Mouse (Mus musculus): ENCODE measurements around the gene Txk. TPM values are rescaled to one million over a fixed set of nuclear protein-coding genes. Genes with fewer than 3 reads are reported as not detected.
A peak's percentile ranks its signal among the peaks of the same experiment; 100 is the strongest.

Txk gene
- polyA plus RNA-seq, 1 experiment from 2014 or later = 0.39 TPM

DNA sequence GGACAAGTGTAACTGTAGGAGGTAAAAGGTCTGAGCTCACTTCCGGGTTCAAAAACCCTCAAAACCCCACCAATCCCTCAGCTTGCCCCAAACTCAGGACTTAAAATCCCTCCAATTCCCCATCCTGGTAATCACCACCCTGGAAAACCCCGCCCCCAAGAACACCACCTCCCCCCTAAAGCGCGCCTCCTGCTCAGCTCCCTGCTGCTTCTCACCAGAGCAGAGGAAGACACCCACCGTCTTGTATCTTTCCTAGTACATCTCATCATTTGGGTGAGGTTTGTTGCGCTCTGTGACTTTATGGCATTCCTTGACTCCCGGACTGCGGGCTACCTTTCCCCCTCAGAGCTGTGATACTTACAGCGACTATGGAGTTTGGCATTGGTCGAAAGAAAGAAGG, 45.9 kb downstream of the Txk start:
- H3K27me3 ChIP-seq (replicated peaks) = no peaks in the 10 kb centered on the region
- ATAC-seq = no peak
- H3K9me3 ChIP-seq = no peaks in the 10 kb centered on the region
- H3K4me3 ChIP-seq (replicated peaks) = no peak overlapping the region
- no peaks in the 10 kb centered on the region for H3K36me3 ChIP-seq
- no peak overlapping the region for H3K27ac ChIP-seq
- H3K4me1 ChIP-seq (replicated peaks) = no peaks in the 10 kb centered on the region
- no peak overlapping the region for H3K4me2 ChIP-seq (replicated peaks)
- H3K9ac ChIP-seq = no peak overlapping the region
- WGBS = 68% methylated on average over 10 of the region's 10 CpGs

DNA sequence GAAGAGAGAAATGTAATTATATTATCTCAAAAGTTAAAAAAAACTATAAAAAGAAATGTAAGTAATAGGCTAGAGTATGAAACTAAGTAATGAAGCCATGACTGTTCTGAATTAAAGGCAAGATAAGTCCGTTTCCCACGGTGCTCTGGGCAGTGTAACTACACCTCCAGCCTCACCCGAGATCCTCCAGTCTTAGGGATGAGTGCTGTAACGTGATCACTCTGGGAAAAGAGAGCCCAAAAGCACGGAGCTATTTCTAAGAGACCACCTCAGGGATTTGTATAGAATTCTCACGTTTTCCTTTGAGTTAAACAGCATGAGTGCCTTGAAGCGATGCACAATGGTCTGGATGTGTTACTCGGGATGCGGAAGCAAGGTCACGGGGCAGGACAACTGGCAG, 46.5 kb downstream of the Txk start:
- no peaks in the 10 kb centered on the region for H3K36me3 ChIP-seq
- 61% methylated on average over 10 of the region's 10 CpGs for WGBS
- H3K4me3 ChIP-seq (replicated peaks) = no peak overlapping the region
- no peaks in the 10 kb centered on the region for H3K4me1 ChIP-seq (replicated peaks)
- H3K27me3 ChIP-seq (replicated peaks) = no peaks in the 10 kb centered on the region
- ATAC-seq = no peak
- no peak overlapping the region for H3K27ac ChIP-seq
- no peak overlapping the region for H3K9ac ChIP-seq
- H3K4me2 ChIP-seq (replicated peaks) = no peak overlapping the region
- H3K9me3 ChIP-seq = no peaks in the 10 kb centered on the region

DNA sequence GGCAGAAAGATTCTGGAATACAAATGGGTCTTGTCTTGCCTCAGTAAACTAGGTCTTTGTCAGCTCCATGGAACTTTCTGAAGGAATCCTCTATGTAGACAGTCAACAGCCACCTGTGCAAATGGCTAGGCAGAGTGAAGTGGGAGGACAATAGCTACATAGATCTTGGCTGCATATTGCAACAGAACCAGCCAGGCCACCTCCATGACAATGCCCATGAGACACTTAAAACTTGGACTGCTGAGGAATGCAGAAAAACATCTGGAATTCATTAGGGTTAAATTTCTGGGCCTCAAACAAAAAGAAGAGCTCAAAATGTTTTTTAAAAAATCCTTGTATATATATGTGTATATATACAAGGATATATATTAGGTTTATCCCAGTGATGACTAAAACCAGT, 50.4 kb downstream of the Txk start:
- Histone ChIP-seq H3K27ac (no peak overlapping the region), H3K36me3 (no peaks in the 10 kb centered on the region), H3K9me3 (no peaks in the 10 kb centered on the region), H3K4me2 (replicated peaks) (no peak overlapping the region), H3K27me3 (replicated peaks) (no peaks in the 10 kb centered on the region), H3K4me1 (replicated peaks) (no peaks in the 10 kb centered on the region), H3K4me3 (replicated peaks) (no peak overlapping the region), H3K9ac (no peak overlapping the region)
- no peak for ATAC-seq

DNA sequence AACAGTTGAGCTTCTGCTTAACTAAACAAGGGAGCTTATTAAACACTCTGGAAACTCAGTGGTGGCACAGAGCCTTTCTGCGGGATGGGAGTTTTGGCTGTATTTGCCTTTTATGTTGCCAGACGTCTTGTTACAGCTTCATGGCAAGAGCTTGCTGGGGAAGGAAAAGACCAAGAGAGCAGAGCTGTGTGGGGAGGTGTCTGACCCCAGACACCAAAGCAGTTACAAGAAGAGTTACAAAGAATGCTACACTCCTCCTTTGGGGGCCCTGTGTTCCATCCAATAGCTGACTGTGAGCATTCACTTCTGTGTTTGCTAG, 53.1 kb downstream of the Txk start:
- Histone ChIP-seq H3K4me3 (replicated peaks) (no peak overlapping the region), H3K9me3 (no peaks in the 10 kb centered on the region), H3K36me3 (no peaks in the 10 kb centered on the region), H3K27ac (no peak overlapping the region), H3K9ac (no peak overlapping the region), H3K4me2 (replicated peaks) (no peak overlapping the region), H3K27me3 (replicated peaks) (no peaks in the 10 kb centered on the region), H3K4me1 (replicated peaks) (no peaks in the 10 kb centered on the region)
- 31% methylated on average over 2 of the region's 2 CpGs for WGBS
- ATAC-seq = no peak

DNA sequence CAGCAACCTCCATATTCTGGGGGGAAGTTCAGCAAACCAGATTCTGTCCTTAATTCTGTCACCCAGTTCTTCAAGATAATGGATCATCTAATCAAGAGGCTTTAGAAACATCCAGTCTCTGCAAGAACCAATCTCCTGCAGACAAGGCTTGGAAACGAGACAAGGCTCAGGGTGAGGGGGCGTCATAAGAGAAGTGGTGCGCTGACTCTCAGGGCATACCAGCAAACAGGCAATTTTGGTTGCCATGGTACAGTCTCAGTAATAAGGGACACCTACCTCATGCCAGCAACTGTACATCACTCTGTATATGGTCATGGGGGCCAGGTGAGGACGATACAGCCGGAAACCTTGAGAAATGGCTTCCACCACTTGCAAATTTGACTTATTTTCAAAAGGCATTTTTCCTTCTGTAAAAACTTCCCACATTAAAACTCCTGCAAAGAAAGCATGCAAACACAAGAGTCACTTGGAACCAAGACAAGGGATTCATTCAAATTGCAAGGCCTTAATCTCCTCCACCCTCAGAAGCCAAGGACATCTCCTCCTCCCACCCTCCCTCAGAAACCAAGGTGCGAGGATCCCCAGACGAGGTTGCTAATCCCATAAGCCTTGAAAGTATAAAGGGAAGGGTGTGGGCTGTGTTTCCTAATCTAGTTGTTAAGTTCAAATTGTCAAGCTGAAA, 53.6 kb downstream of the Txk start:
- Histone ChIP-seq H3K27ac (no peak overlapping the region), H3K4me1 (replicated peaks) (no peaks in the 10 kb centered on the region), H3K4me2 (replicated peaks) (no peak overlapping the region), H3K9ac (no peak overlapping the region), H3K36me3 (no peaks in the 10 kb centered on the region), H3K9me3 (no peaks in the 10 kb centered on the region), H3K27me3 (replicated peaks) (no peaks in the 10 kb centered on the region), H3K4me3 (replicated peaks) (no peak overlapping the region)
- 67% methylated on average over 7 of the region's 7 CpGs for WGBS
- no peak for ATAC-seq

DNA sequence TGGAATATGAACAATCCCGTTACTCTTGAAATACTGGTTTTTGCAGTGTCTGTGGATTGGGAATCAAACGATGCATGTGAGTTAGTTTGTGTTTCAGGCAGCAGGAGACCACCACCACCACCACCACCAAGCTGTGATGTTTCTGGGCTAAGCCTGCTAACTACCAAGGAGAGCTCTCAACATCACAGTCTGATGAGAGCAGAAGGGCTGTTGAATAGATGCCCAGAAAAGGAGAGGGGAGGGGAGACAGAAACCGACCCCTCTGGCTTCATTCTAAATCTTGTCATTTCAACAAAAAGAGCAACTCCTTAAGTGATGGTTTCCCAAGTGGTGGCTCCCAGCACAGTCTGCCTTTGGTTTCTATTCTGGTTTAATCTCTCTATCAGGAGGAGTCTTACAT, 54.2 kb downstream of the Txk start:
- no peaks in the 10 kb centered on the region for H3K9me3 ChIP-seq
- no peaks in the 10 kb centered on the region for H3K36me3 ChIP-seq
- no peak overlapping the region for H3K27ac ChIP-seq
- H3K4me1 ChIP-seq (replicated peaks) = no peaks in the 10 kb centered on the region
- ATAC-seq = no peak
- H3K27me3 ChIP-seq (replicated peaks) = no peaks in the 10 kb centered on the region
- H3K4me3 ChIP-seq (replicated peaks) = no peak overlapping the region
- H3K4me2 ChIP-seq (replicated peaks) = no peak overlapping the region
- no peak overlapping the region for H3K9ac ChIP-seq
- 52% methylated on average over 3 of the region's 3 CpGs for WGBS

DNA sequence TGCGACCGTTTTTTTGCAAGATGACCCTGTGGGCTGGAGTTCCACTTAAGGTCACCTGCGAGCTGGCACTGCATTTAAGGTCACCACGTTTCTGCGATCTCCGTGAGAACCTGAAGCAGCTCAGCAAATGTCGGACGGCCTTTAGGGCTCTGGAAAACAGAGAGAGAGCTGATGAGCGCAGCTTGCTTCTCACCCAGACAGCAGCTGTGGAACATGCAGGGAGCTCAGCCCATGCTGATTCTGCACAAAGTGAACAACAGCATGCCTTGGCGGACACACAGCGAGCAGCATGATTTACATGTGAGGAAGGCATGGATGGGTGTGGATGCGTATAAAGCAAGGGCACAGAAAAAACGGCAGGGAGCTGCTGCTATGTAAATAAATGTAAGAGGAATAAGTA, 56.1 kb downstream of the Txk start:
- H3K27ac ChIP-seq = no peak overlapping the region
- H3K4me1 ChIP-seq (replicated peaks) = no peaks in the 10 kb centered on the region
- no peaks in the 10 kb centered on the region for H3K36me3 ChIP-seq
- H3K27me3 ChIP-seq (replicated peaks) = no peaks in the 10 kb centered on the region
- 53% methylated on average over 13 of the region's 13 CpGs for WGBS
- H3K9ac ChIP-seq = no peak overlapping the region
- H3K4me2 ChIP-seq (replicated peaks) = no peak overlapping the region
- peak; percentile 19; the same call in 1 of the 2 replicates for ATAC-seq
- no peak overlapping the region for H3K4me3 ChIP-seq (replicated peaks)
- H3K9me3 ChIP-seq = no peaks in the 10 kb centered on the region

DNA sequence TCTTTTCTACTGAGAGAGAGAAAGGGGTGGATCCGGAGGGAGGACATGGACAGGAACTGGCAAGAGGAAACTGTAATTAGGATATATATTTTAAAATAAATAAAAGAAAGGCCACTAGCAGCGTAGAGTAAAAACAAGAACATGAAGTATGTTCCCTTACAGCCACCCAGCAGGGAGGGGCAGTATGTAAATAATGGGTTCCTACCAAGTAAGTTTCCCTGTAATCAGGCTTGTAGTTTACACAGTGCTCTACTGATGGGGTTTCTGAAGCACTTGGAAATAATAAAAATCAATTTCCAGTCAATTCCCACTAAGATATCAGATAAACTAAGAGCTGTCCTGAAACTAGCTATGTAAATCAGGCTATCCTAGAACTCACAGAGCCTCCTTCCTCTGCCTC, 57.9 kb downstream of the Txk start:
- Histone ChIP-seq H3K36me3 (no peaks in the 10 kb centered on the region), H3K4me3 (replicated peaks) (no peak overlapping the region), H3K4me1 (replicated peaks) (no peaks in the 10 kb centered on the region), H3K27ac (no peak overlapping the region), H3K9ac (no peak overlapping the region), H3K27me3 (replicated peaks) (no peaks in the 10 kb centered on the region), H3K9me3 (no peaks in the 10 kb centered on the region), H3K4me2 (replicated peaks) (no peak overlapping the region)
- 58% methylated on average over 2 of the region's 2 CpGs for WGBS
- no peak for ATAC-seq

DNA sequence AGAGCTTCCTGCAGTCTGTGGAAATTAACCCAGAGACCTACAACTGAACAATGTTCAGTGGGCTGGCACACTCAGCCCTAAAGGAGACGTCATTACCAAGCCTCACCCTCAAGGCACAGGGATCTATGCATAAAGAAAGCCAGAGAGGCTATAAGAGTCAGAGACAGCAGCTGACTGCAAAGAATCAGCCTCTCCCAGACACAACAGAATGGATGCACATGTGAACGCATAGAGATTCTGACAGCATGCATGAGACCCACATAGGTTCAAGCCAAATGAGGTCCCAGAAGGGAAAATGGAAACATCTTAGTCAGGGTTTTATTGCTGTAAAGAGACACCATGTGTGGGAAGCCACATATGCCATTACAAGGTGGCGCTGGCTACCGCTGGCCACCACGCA, 62.1 kb downstream of the Txk start:
- 90% methylated on average over 5 of the region's 5 CpGs for WGBS
- H3K4me1 ChIP-seq (replicated peaks) = no peaks in the 10 kb centered on the region
- no peaks in the 10 kb centered on the region for H3K36me3 ChIP-seq
- ATAC-seq = no peak
- H3K9me3 ChIP-seq = no peaks in the 10 kb centered on the region
- H3K9ac ChIP-seq = no peak overlapping the region
- no peak overlapping the region for H3K27ac ChIP-seq
- H3K4me3 ChIP-seq (replicated peaks) = no peak overlapping the region
- H3K27me3 ChIP-seq (replicated peaks) = no peaks in the 10 kb centered on the region
- H3K4me2 ChIP-seq (replicated peaks) = no peak overlapping the region

DNA sequence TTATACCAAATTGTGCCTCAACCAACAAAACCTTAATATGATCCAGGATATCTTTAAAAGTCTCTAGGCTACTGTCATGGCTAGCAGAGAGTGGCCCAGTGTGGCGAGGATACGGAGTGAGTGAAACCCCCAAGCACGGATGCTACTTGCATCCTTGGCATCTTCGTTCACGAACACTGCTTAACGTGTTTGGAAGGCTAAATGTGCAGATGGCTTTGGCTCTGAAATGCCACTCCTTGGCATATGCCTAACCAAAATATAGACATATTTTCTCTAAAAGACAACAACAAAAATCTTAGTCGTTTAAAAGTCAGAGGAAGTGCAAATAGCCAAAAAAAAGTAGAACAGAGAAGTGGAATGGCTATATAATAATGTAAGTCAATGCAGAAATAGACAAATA, 63.0 kb downstream of the Txk start:
- Histone ChIP-seq H3K4me1 (replicated peaks) (no peaks in the 10 kb centered on the region), H3K9ac (no peak overlapping the region), H3K27me3 (replicated peaks) (no peaks in the 10 kb centered on the region), H3K9me3 (no peaks in the 10 kb centered on the region), H3K27ac (no peak overlapping the region), H3K4me3 (replicated peaks) (no peak overlapping the region), H3K36me3 (no peaks in the 10 kb centered on the region), H3K4me2 (replicated peaks) (no peak overlapping the region)
- ATAC-seq = no peak
- WGBS = 91% methylated on average over 7 of the region's 7 CpGs

DNA sequence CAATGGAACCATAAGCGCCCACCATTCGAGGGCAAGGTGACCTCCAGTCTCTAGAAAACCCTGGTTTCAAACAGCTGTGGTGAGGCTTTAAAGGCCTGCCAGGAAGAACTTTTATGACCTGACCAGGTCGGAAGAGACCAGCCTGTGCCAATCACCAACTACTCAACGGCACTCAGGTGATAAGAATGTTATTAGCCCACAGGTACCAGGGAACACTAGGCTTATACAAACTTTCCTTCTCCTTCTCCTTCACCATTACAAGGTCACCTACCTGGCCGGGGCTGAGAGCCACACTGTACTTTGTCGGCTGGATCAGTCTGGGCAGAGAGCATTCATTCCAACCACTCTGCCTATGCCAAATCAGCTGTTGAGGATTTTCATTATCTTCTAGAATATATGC, 71.1 kb downstream of the Txk start:
- Histone ChIP-seq H3K4me1 (replicated peaks) (no peaks in the 10 kb centered on the region), H3K27ac (no peak overlapping the region), H3K27me3 (replicated peaks) (no peaks in the 10 kb centered on the region), H3K36me3 (no peaks in the 10 kb centered on the region), H3K4me3 (replicated peaks) (no peak overlapping the region), H3K4me2 (replicated peaks) (no peak overlapping the region), H3K9ac (no peak overlapping the region), H3K9me3 (no peaks in the 10 kb centered on the region)
- WGBS = 62% methylated on average over 6 of the region's 6 CpGs
- peak; percentile 71 for ATAC-seq

DNA sequence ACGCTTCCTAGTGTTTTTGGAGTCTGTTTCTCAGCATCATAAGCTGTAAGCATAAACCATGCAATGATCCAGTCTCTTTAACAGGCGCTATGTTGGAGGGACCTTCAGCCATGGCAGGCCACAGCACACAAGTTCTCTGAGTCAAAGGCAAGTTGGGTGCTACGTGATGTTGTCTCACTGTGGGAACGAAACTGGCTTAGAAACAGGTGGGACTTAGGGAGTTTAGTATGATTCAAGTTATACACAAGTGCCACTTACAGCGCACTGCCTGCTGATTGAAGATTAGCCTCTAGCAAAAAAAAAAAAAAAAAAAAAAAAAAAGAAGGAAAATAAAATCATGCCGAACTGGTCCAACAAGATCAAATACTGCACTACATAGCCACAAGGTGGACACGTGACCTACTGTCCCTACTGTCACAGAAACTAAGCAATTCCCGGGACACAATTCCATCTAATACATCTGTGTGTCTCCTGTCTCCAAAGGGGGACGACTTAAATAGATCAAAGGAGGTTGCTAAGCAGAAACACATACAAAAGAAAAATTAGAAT, 77.5 kb downstream of the Txk start:
- H3K27ac ChIP-seq = no peak overlapping the region
- no peak overlapping the region for H3K4me2 ChIP-seq (replicated peaks)
- WGBS = 61% methylated on average over 9 of the region's 9 CpGs

DNA sequence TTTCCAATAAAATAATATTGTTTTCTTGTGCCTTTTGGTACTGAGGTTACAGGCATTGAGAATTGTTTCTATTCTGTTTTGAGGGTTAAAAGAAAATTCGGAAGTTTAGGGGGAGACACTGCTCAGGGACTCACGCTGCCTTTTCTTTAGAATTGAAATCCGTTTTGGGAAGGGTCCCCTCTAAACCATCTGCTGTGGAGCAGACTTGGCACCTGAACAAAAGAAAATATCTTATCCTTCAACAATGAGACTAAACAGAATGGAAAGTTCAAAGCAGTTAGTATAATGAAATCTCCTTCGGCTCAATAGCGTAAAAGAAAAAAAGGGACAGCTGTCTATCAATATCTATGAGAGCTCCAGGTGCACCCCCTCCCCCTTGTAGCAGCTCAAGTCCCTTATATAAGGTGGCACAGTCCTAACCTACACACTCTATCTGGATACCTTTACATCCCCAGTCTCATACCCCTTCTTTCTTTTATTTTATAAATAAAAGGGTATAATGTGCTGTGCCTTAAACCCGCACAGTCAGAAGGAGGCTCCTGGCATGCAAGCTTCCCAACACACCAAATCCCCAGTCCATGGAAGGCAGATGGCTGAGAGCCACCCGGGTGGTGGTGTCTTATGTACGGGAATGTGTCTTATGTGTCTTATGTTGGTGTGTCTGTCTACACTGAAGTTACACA, 81.4 kb downstream of the Txk start:
- no peak overlapping the region for H3K4me3 ChIP-seq (replicated peaks)
- 74% methylated on average over 8 of the region's 8 CpGs for WGBS
- H3K27me3 ChIP-seq (replicated peaks) = no peaks in the 10 kb centered on the region
- no peak overlapping the region for H3K9ac ChIP-seq
- no peaks in the 10 kb centered on the region for H3K4me1 ChIP-seq (replicated peaks)
- H3K4me2 ChIP-seq (replicated peaks) = no peak overlapping the region
- H3K36me3 ChIP-seq = 0 out of 2 replicates have a peak, but pooled peaks cover 3% of the 10 kb centered on the region
- no peak for ATAC-seq
- H3K27ac ChIP-seq = no peak overlapping the region
- H3K9me3 ChIP-seq = no peaks in the 10 kb centered on the region

More for the DNA sequence above, 77.5 kb downstream of the Txk start:
- H3K27me3 ChIP-seq (replicated peaks) = no peaks in the 10 kb centered on the region
- no peaks in the 10 kb centered on the region for H3K9me3 ChIP-seq
- H3K36me3 ChIP-seq = no peaks in the 10 kb centered on the region
- H3K4me3 ChIP-seq (replicated peaks) = no peak overlapping the region
- H3K9ac ChIP-seq = no peak overlapping the region
- peak; percentile 81 for ATAC-seq
- no peaks in the 10 kb centered on the region for H3K4me1 ChIP-seq (replicated peaks)
